Mouse (Mus musculus) cerebellum, postnatal 4 days (tissue): ENCODE data around the gene Igbp1b.

Source experiments
- DNase-seq, 2 experiments: peaks; one replicate each; pipeline ENCODE4 v3.0.0; 2022; ENCODE audit warnings: low spot score in 2 of 2, mixed read lengths in 1 of 2

Gene Igbp1b

DNA sequence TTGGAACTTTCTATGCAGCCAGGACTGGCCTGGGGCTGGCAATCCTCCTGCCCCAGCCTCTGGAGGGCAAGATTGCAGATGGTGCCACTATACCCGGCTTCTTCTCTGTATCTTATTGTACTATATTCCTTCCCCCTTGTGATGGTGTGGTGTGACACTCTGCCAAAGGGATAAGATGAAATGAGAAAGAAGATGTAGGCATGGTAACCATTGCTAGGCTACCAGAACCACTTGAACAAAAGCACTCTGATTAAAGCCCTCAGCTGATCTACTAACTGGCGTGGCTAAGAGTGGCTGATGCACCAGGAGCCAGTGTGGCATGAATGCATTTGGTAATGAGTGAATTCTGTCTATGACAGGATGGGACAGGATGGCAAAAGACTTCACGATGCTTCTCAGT, at the start of gene Igbp1b:
Gene Igbp1b, minus strand, starts transcription at position 29 of the 400 bp plus-strand sequence.
- DNase-seq = no peak

GRCm38 (mm10) chr6:138682959-138683358, 24.6 kb upstream of the Igbp1b start:
- DNase-seq = no peak

GRCm38 (mm10) chr6:138672704-138673141, 14.4 kb upstream of the Igbp1b start:
- DNase-seq = no peak

- no peak for DNase-seq
Measured at GRCm38 (mm10) chr6:138665416-138665815, 7.1 kb upstream of the Igbp1b start.

GRCm38 (mm10) chr6:138645604-138646003, 12.7 kb downstream of the Igbp1b start:
- DNase-seq = no peak

- no peak for DNase-seq
Measured at GRCm38 (mm10) chr6:138639351-138639750, 19.0 kb downstream of the Igbp1b start.

GRCm38 (mm10) chr6:138620786-138621185, 37.6 kb downstream of the Igbp1b start:
- no peak for DNase-seq

DNA sequence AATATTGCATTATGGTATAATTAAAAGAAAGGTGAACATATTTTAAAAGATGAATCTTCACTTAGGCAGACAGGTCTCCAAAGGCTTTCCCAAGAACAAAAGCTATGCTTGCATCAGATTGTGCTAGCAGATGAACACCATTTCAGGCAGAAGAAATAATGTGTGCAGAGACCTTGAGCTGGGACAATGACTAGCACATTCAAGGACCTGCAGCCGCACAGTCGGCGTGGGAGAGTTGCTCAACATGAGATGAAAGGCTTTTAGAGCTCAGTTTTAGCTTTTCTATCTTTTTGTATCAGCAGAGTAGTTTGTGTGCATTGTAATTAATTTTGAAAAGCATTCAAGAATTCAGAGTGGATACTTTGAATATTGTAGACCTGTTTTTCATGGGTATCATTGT, 39.9 kb downstream of the Igbp1b start:
- no peak for DNase-seq
